Mouse (Mus musculus) hindbrain, embryonic 10.5 days (tissue): ENCODE measurements around the gene Taf12. TPM values are rescaled to one million over a fixed set of nuclear protein-coding genes. Genes with fewer than 3 reads are reported as not detected.

ENCODE experiments used
- DNase-seq: peaks from one replicate; pipeline ENCODE4 v3.0.0-alpha.2; 2017; ENCODE audit warnings: low spot score
- H3K27ac ChIP-seq: fragments of 300-500 bp; sonication (generic); 2 replicates; pipeline ENCODE4 v1.5.1; 2016; ENCODE audit warnings: mild to moderate bottlenecking, moderate library complexity
- H3K27me3 ChIP-seq: fragments of 300-500 bp; sonication (generic); 2 replicates; pipeline ENCODE4 v1.6.1; 2016; ENCODE audit warnings: mild to moderate bottlenecking; ENCODE audit not compliant: poor library complexity, insufficient read depth, severe bottlenecking
- H3K36me3 ChIP-seq: fragments of 300-500 bp; sonication (generic); 2 replicates; pipeline ENCODE4 v1.6.1; 2016; ENCODE audit warnings: mild to moderate bottlenecking, moderate library complexity
- H3K4me1 ChIP-seq: fragments of 300-500 bp; sonication (generic); replicated peaks from 2 replicates; pipeline ENCODE4 v1.6.1; 2016; ENCODE audit warnings: mild to moderate bottlenecking
- H3K4me3 ChIP-seq: fragments of 300-500 bp; sonication (generic); 2 replicates; pipeline ENCODE4 v1.5.1; 2016; ENCODE audit warnings: mild to moderate bottlenecking, moderate library complexity
- H3K9me3 ChIP-seq: fragments of 300-500 bp; sonication (generic); 2 replicates; pipeline ENCODE4 v1.6.1; 2016; ENCODE audit warnings: mild to moderate bottlenecking, moderate library complexity
- WGBS: fragments of 180-500 bp; shearing (Covaris S2); methylation state at CpG from one replicate; pipeline ENCODE4 v1.1.7; 2016; 5-methylcytosine and 5-hydroxymethylcytosine counted together
- polyA plus RNA-seq: library from polyadenylated mRNA; unstranded; fragments of >200 nt; fragmentation: Nextera tagmentation; extraction: Ambion mirVana; gene quantifications from 2 replicates; pipeline ENCODE4 v1.2.1, GENCODE M21; 2016

Taf12 gene
- polyA plus RNA-seq, 1 experiment from 2014 or later: 60.9 TPM

GRCm38 (mm10) chr4:132308437-132309139, 34.4 kb downstream of the Taf12 start:
- Histone ChIP-seq H3K9me3 (no peaks in the 10 kb centered on the region), H3K36me3 (peaks cover 42% of the 10 kb centered on the region), H3K27me3 (no peaks in the 10 kb centered on the region), H3K27ac (peak overlapping the region; percentile 95), H3K4me3 (peak overlapping the region; percentile 90), H3K4me1 (peaks cover 10% of the 10 kb centered on the region)
- WGBS: 1% methylated on average over 41 of the region's 41 CpGs
- peak; percentile 87 for DNase-seq

DNA sequence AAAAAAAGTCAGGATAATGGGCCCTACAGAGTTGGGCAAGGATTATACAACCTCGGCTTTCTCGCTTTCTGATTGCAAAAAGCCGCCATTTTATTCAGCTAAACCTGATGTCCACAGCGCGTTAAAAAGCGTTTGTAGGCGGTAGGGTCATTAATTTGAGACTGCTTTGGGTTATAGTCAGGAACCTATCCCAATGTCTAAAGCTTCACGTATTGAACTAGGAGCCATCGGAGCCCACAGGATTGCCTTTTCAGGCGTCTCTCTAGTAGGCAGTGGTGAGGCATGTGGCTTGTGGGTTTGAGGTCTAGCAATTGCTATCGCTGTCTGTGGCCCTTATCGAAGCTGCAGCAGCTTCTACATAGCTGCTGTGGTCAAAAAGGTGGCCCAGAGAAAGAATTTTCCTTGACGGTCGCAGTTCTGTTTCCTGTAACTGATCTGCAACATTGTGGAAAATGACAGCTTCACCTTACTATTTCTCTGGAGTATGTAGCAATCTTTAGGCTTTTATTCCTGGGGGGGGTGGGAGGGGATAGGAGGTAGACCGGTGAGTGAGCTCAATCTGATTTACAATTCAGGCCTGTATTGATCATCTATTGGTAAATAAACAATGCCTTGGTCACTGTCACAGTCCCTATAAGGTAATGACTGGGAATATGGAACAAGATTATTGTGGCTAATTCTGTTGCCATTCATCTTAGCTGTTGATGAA, 35.1 kb downstream of the Taf12 start:
- WGBS: 1% methylated on average over 15 of the region's 15 CpGs
- no peaks in the 10 kb centered on the region for H3K9me3 ChIP-seq
- H3K4me3 ChIP-seq: peak overlapping the region; percentile 90
- H3K36me3 ChIP-seq: peaks cover 49% of the 10 kb centered on the region
- DNase-seq: no peak
- peak overlapping the region; percentile 95 for H3K27ac ChIP-seq
- H3K4me1 ChIP-seq: peaks cover 10% of the 10 kb centered on the region
- no peaks in the 10 kb centered on the region for H3K27me3 ChIP-seq

GRCm38 (mm10) chr4:132309849-132310472, 35.8 kb downstream of the Taf12 start:
- peak; percentile 49 for DNase-seq
- Histone ChIP-seq H3K4me3 (peak overlapping the region; percentile 90), H3K36me3 (peaks cover 54% of the 10 kb centered on the region), H3K4me1 (peaks cover 10% of the 10 kb centered on the region), H3K27me3 (no peaks in the 10 kb centered on the region), H3K27ac (peak overlapping the region; percentile 95), H3K9me3 (no peaks in the 10 kb centered on the region)
- WGBS: 36% methylated on average over 10 of the region's 10 CpGs

DNA sequence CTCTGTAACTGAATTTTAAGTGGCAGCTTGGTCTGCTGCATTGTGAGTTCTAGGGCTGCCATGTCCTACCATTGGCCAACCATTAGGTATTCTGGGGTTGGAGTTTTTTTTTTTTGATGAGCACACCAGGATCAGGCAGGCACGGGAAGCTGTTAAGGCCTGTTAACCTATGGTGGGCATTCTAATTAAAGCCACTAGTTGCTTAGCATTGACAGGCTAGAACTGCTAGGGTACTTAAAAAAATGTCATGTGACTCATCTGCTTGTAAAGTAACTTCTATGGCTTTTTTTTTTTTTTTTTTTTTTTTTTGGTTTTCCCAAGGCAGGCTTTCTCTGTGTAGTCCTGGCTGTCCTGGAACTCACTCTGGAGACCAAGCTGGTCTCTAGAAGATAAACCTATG, 37.0 kb downstream of the Taf12 start:
- no peak for DNase-seq
- H3K9me3 ChIP-seq: no peaks in the 10 kb centered on the region
- WGBS: 38% methylated on average over 1 of the region's 1 CpGs
- H3K36me3 ChIP-seq: peaks cover 61% of the 10 kb centered on the region
- no peak overlapping the region for H3K27ac ChIP-seq
- H3K4me3 ChIP-seq: no peak overlapping the region
- peaks cover 10% of the 10 kb centered on the region for H3K4me1 ChIP-seq
- H3K27me3 ChIP-seq: no peaks in the 10 kb centered on the region

DNA sequence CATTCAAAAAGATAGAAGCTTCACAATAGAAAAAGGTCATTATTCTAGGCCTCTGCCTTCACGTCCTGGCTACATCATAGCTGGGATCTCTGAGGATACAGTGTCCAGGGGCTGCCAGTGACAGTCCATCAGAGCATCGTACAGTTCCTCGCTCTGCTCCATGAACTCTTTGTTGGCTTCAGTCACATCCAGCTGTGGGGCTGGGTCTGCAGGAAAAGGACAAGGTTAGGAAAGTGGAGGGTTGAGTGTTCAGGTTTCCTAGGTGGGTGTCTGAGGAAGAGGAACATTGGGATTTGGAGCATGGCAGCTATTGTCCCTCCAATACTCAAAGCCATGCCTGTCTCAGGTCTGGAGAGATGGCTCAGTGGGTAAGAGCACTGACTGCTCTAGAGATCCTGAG, 37.6 kb downstream of the Taf12 start:
- peaks cover 67% of the 10 kb centered on the region for H3K36me3 ChIP-seq
- WGBS: 54% methylated on average over 3 of the region's 3 CpGs

DNA sequence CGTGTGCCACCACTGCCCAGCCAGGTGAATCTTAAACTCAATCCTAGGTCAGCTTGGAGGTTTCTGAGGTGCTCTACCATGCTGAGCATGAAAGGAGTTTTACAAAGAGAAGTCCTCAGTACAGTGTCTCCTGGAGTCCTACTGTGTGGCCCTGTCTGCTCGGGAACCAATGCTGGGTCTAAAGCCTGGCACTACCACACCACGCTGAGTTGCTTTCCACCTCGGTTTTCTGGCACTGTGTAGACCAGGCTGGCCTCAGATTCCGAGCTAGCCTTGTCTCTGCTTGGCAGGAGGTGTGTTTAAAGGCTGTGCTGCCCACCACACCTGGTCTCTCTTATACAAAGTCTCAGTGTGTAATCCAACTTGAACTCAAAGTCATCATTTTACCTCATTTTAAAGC, 38.5 kb downstream of the Taf12 start:
- DNase-seq: no peak
- H3K9me3 ChIP-seq: no peaks in the 10 kb centered on the region
- H3K27ac ChIP-seq: no peak overlapping the region
- peaks cover 75% of the 10 kb centered on the region for H3K36me3 ChIP-seq
- H3K4me3 ChIP-seq: no peak overlapping the region
- H3K27me3 ChIP-seq: no peaks in the 10 kb centered on the region
- peaks cover 10% of the 10 kb centered on the region for H3K4me1 ChIP-seq
- 85% methylated on average over 5 of the region's 5 CpGs for WGBS

More for the DNA sequence above, 37.6 kb downstream of the Taf12 start:
- H3K4me1 ChIP-seq: peaks cover 10% of the 10 kb centered on the region
- no peak overlapping the region for H3K4me3 ChIP-seq
- no peak for DNase-seq
- no peaks in the 10 kb centered on the region for H3K9me3 ChIP-seq
- no peak overlapping the region for H3K27ac ChIP-seq
- H3K27me3 ChIP-seq: no peaks in the 10 kb centered on the region

GRCm38 (mm10) chr4:132315711-132316110, 41.5 kb downstream of the Taf12 start:
- H3K27me3 ChIP-seq: no peaks in the 10 kb centered on the region
- no peaks in the 10 kb centered on the region for H3K9me3 ChIP-seq
- DNase-seq: no peak
- H3K27ac ChIP-seq: no peak overlapping the region
- no peaks in the 10 kb centered on the region for H3K4me1 ChIP-seq
- peaks cover 90% of the 10 kb centered on the region for H3K36me3 ChIP-seq
- H3K4me3 ChIP-seq: no peak overlapping the region
- WGBS: 89% methylated on average over 8 of the region's 8 CpGs

DNA sequence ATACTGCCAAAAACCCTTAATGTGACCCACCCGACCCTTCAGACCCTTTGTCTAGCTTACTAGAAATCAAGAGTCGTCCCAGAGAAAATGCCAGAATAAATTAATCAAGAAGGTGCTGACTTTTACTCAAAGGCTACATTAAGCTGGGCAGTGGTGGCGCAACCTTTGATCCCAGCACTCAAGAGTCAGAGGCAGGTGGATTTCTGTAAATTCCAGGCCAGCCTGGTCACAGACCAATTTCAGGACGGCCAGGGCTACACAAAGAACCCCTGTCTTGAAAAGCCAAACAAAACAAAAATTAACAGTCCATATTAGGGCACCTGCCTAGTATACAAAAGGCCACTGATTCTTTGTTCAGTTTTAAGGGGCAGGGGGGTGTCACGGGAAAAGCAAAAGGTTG, 52.3 kb downstream of the Taf12 start:
- Histone ChIP-seq H3K4me1 (peaks cover 21% of the 10 kb centered on the region), H3K36me3 (peaks cover 63% of the 10 kb centered on the region), H3K4me3 (no peak overlapping the region), H3K27me3 (no peaks in the 10 kb centered on the region), H3K27ac (no peak overlapping the region), H3K9me3 (no peaks in the 10 kb centered on the region)
- no peak for DNase-seq
- WGBS: 81% methylated on average over 5 of the region's 5 CpGs

GRCm38 (mm10) chr4:132328391-132328982, 54.3 kb downstream of the Taf12 start:
- H3K27me3 ChIP-seq: no peaks in the 10 kb centered on the region
- H3K27ac ChIP-seq: peak overlapping the region; percentile 96
- H3K4me1 ChIP-seq: peaks cover 21% of the 10 kb centered on the region
- 49% methylated on average over 14 of the region's 14 CpGs for WGBS
- H3K36me3 ChIP-seq: peaks cover 65% of the 10 kb centered on the region
- DNase-seq: no peak
- H3K4me3 ChIP-seq: peak overlapping the region; percentile 90
- H3K9me3 ChIP-seq: no peaks in the 10 kb centered on the region

DNA sequence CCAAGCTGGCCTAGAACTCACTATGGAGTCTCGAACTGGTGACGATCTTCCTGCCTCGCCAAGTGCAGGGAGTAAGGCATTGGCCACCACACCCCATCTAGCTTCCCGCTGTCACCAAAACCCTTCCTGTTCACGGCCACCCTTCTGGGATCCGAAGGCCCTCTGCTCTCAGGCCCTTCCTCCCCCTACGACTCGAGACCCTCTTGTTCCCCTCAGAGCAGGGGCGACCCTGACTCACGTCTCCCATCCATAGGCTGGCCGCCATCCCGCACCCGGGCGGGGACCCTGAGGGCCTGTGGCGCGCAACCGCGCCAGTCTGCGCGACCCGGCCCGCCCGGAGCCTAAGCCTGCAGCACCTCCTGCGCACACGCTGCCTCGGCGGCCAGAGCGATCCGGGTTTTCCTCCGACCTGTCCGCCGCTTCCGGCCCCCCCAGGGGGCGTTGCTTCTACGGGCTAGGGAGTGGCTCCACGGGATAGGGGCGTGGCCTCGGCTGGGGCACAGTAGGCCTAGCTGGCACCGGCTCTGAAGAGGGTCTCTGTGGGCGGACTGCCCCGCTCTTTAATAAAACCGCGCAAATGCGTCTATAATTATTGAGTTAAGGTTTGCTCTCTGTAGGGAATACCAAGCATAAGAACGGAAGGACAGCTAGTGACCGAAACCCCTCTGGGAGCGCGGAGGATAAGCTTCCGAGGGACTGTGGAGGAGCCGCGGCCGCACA, 55.1 kb downstream of the Taf12 start, which contains the start of gene Trnau1ap:
Gene Trnau1ap, minus strand, starts transcription at position 424 of the 720 bp plus-strand sequence.
- H3K27me3 ChIP-seq: no peaks in the 10 kb centered on the region
- peak; percentile 94 for DNase-seq
- H3K9me3 ChIP-seq: no peaks in the 10 kb centered on the region
- peak within 1 kb of the TSS; percentile 96 for H3K27ac ChIP-seq
- peaks cover 65% of the 10 kb centered on the region for H3K36me3 ChIP-seq
- H3K4me3 ChIP-seq: peak within 1 kb of the TSS; percentile 90
- peaks cover 21% of the 10 kb centered on the region for H3K4me1 ChIP-seq
- under 1% methylated on average over 52 of the region's 52 CpGs for WGBS

DNA sequence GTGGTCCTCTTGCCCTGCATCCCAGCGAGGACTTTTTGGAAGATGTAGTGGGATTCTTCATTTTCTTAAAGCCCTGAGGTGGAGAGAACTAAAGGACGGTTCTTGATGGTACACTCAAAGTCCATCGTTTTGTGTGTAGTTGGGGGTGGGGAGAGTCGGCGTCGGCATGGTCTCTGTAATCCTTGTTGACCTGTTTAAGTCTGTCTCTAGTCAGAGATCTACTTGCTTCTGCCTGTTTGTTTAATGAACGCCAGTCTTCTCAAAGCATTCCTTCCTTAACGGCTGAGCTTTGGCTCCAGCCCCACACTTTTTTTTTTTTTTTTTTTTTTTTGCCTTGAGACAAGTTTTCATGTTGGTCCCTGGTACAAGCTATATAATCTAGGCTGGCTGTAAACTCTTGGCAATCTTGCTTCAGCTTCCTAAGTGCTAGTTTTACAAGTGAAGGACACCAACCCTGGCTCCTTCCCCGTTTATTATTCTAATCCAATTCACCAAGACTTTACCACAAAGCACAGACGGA, 55.7 kb downstream of the Taf12 start:
- 13% methylated on average over 10 of the region's 10 CpGs for WGBS
- H3K27me3 ChIP-seq: no peaks in the 10 kb centered on the region
- H3K27ac ChIP-seq: peak overlapping the region; percentile 96
- peaks cover 21% of the 10 kb centered on the region for H3K4me1 ChIP-seq
- peak overlapping the region; percentile 90 for H3K4me3 ChIP-seq
- H3K9me3 ChIP-seq: no peaks in the 10 kb centered on the region
- H3K36me3 ChIP-seq: peaks cover 65% of the 10 kb centered on the region
- DNase-seq: no peak

GRCm38 (mm10) chr4:132331960-132332359, 57.8 kb downstream of the Taf12 start:
- H3K4me3 ChIP-seq: no peak overlapping the region
- WGBS: 83% methylated on average over 3 of the region's 3 CpGs
- no peaks in the 10 kb centered on the region for H3K9me3 ChIP-seq
- peaks cover 21% of the 10 kb centered on the region for H3K4me1 ChIP-seq
- H3K36me3 ChIP-seq: peaks cover 68% of the 10 kb centered on the region
- H3K27me3 ChIP-seq: no peaks in the 10 kb centered on the region
- no peak overlapping the region for H3K27ac ChIP-seq
- DNase-seq: no peak
